Mouse (Mus musculus) kidney, adult 2 months (tissue): ENCODE data around the gene Samsn1. TPM values are rescaled to one million over a fixed set of nuclear protein-coding genes. Genes with fewer than 3 reads are reported as not detected.

Experiments
- DNase-seq: peaks from one replicate; pipeline ENCODE4 v3.0.0; 2021
- H3K27ac ChIP-seq: fragments of 200-500 bp; 2 replicates; pipeline ENCODE4 v1.5.1; 2012; ENCODE audit warnings: low read depth, low read length, control low read depth, inconsistent platforms; ENCODE audit not compliant: insufficient read depth
- H3K27me3 ChIP-seq: fragments of 200-500 bp; replicated peaks from 2 replicates; pipeline ENCODE4 v1.6.1; 2012; ENCODE audit warnings: mild to moderate bottlenecking, moderate library complexity, low read length, inconsistent platforms; ENCODE audit not compliant: control insufficient read depth, insufficient read depth
- H3K36me3 ChIP-seq: fragments of 200-500 bp; 2 replicates; pipeline ENCODE4 v1.6.1; 2012; ENCODE audit warnings: mild to moderate bottlenecking, moderate library complexity, low read length, inconsistent platforms; ENCODE audit not compliant: control insufficient read depth, insufficient read depth
- H3K4me1 ChIP-seq: fragments of 200-500 bp; 2 replicates; pipeline ENCODE4 v1.6.1; 2011; ENCODE audit warnings: low read length; ENCODE audit not compliant: control insufficient read depth, insufficient read depth
- H3K4me3 ChIP-seq: fragments of 200-500 bp; 2 replicates; pipeline ENCODE4 v1.5.1; 2011; ENCODE audit warnings: mild to moderate bottlenecking, low read depth, low read length, control low read depth; ENCODE audit not compliant: insufficient read depth
- CTCF ChIP-seq: fragments of 200-500 bp; conservative IDR thresholded peaks from 2 replicates; pipeline ENCODE4 v1.5.1; 2011; ENCODE audit warnings: low read depth, mild to moderate bottlenecking, control low read depth, low read length, moderate library complexity, mixed read lengths; ENCODE audit not compliant: insufficient read depth, insufficient read length
- POLR2A ChIP-seq: fragments of 200-500 bp; IDR thresholded peaks from one replicate; pipeline ENCODE4 v1.6.1; 2011; ENCODE audit warnings: low read depth, low read length, control low read depth
- WGBS: fragments of 180-500 bp; shearing (Covaris S2); methylation state at CpG from one replicate; pipeline ENCODE4 v1.1.7; 2018; 5-methylcytosine and 5-hydroxymethylcytosine counted together
- polyA plus RNA-seq: library from polyadenylated mRNA; depleted of rRNA; stranded (reverse); fragments of >200 nt; gene quantifications from 2 replicates; pipeline ENCODE4 v1.2.3, GENCODE M21; 2012

The Samsn1 gene
- polyA plus RNA-seq, 1 experiment = 1.1 TPM

GRCm38 (mm10) chr16:75912051-75912450 is 110.0 kb downstream of the Samsn1 start:
- WGBS = 97% methylated on average over 5 of the region's 5 CpGs
- DNase-seq = no peak
- Histone ChIP-seq H3K36me3 (no peaks in the 10 kb centered on the region), H3K27ac (no peak overlapping the region), H3K27me3 (no peaks in the 10 kb centered on the region), H3K4me1 (no peaks in the 10 kb centered on the region), H3K4me3 (no peak overlapping the region)
- TF ChIP-seq CTCF (no peak), POLR2A (no peak)

GRCm38 (mm10) chr16:75908635-75909494 is 113.2 kb downstream of the Samsn1 start:
- Histone ChIP-seq H3K27ac (no peak overlapping the region), H3K4me1 (no peaks in the 10 kb centered on the region), H3K27me3 (no peaks in the 10 kb centered on the region), H3K4me3 (no peak overlapping the region), H3K36me3 (no peaks in the 10 kb centered on the region)
- WGBS = 54% methylated on average over 8 of the region's 8 CpGs
- peak; percentile 39 for DNase-seq
- no peak for TF ChIP-seq CTCF
- TF ChIP-seq POLR2A = no peak

- no peaks in the 10 kb centered on the region for H3K36me3 ChIP-seq
- no peaks in the 10 kb centered on the region for H3K4me1 ChIP-seq
- no peaks in the 10 kb centered on the region for H3K27me3 ChIP-seq
- no peak for TF ChIP-seq POLR2A
- H3K4me3 ChIP-seq = no peak overlapping the region
- no peak overlapping the region for H3K27ac ChIP-seq
- 68% methylated on average over 2 of the region's 2 CpGs for WGBS
- DNase-seq = no peak
Measured at GRCm38 (mm10) chr16:75906790-75907189, 115.3 kb downstream of the Samsn1 start.

- no peaks in the 10 kb centered on the region for H3K36me3 ChIP-seq
- no peaks in the 10 kb centered on the region for H3K4me1 ChIP-seq
- TF ChIP-seq CTCF = no peak
- DNase-seq = no peak
- H3K27me3 ChIP-seq = no peaks in the 10 kb centered on the region
- WGBS = 95% methylated on average over 1 of the region's 1 CpGs
- no peak overlapping the region for H3K4me3 ChIP-seq
- no peak overlapping the region for H3K27ac ChIP-seq
Measured at GRCm38 (mm10) chr16:75906260-75906659, 115.8 kb downstream of the Samsn1 start.

- TF ChIP-seq POLR2A (no peak), CTCF (no peak)
- Histone ChIP-seq H3K4me1 (no peaks in the 10 kb centered on the region), H3K27me3 (no peaks in the 10 kb centered on the region), H3K36me3 (no peaks in the 10 kb centered on the region), H3K4me3 (no peak overlapping the region), H3K27ac (no peak overlapping the region)
- 78% methylated on average over 1 of the region's 1 CpGs for WGBS
- no peak for DNase-seq
Measured at GRCm38 (mm10) chr16:75905324-75905723, 116.8 kb downstream of the Samsn1 start.

- Histone ChIP-seq H3K27ac (no peak overlapping the region), H3K4me1 (no peaks in the 10 kb centered on the region), H3K27me3 (no peaks in the 10 kb centered on the region), H3K36me3 (no peaks in the 10 kb centered on the region), H3K4me3 (no peak overlapping the region)
- WGBS = 90% methylated on average over 4 of the region's 4 CpGs
- no peak for TF ChIP-seq CTCF
- no peak for TF ChIP-seq POLR2A
- DNase-seq = no peak
Measured at GRCm38 (mm10) chr16:75904072-75904471, 118.0 kb downstream of the Samsn1 start.

- no peak overlapping the region for H3K27ac ChIP-seq
- no peaks in the 10 kb centered on the region for H3K4me1 ChIP-seq
- no peaks in the 10 kb centered on the region for H3K36me3 ChIP-seq
- 76% methylated on average over 3 of the region's 3 CpGs for WGBS
- no peak for DNase-seq
- TF ChIP-seq CTCF (no peak), POLR2A (no peak)
- no peak overlapping the region for H3K4me3 ChIP-seq
- H3K27me3 ChIP-seq = no peaks in the 10 kb centered on the region
Measured at GRCm38 (mm10) chr16:75903028-75903427, 119.1 kb downstream of the Samsn1 start.
